Mouse (Mus musculus): ENCODE measurements around the gene Zfp658. TPM values are rescaled to one million over a fixed set of nuclear protein-coding genes. Genes with fewer than 3 reads are reported as not detected.

Gene Zfp658
- polyA plus RNA-seq (2015; fragmentation: Nextera tagmentation; extraction: Ambion mirVana): 3.7 and 3.8 TPM in 2 replicates

GRCm38 (mm10) chr7:43562006-43562633 lies at the start of gene Zfp658:
Zfp658 (plus strand) TSS chr7:43562256.
- peak within 1 kb of the TSS; percentile 87 for H3K27ac ChIP-seq (ENCODE audit: low read length)
- no peaks in the 10 kb centered on the region for H3K9me3 ChIP-seq (ENCODE audit: low read length)
- no peaks in the 10 kb centered on the region for H3K27me3 ChIP-seq (ENCODE audit: insufficient read depth, low read length)
- H3K4me2 ChIP-seq (replicated peaks; ENCODE audit: low read depth, low read length): peak within 1 kb of the TSS; percentile 78
- H3K4me3 ChIP-seq (ENCODE audit: low read length): peak within 1 kb of the TSS; percentile 77
- peaks cover 4% of the 10 kb centered on the region; the same call in 1 of the 2 replicates for H3K36me3 ChIP-seq (ENCODE audit: insufficient read depth, low read length)
- WGBS: 0% methylated on average over 27 of the region's 27 CpGs
- ATAC-seq (ENCODE audit: low FRiP score, low TSS enrichment): peak; percentile 91
- peak within 1 kb of the TSS; percentile 86 for H3K9ac ChIP-seq (replicated peaks; ENCODE audit: low read length)
- H3K4me1 ChIP-seq (ENCODE audit: insufficient read depth, low read length): peaks cover 12% of the 10 kb centered on the region

GRCm38 (mm10) chr7:43512519-43512918 lies 49.5 kb upstream of the Zfp658 start:
- WGBS: 82% methylated on average over 4 of the region's 4 CpGs
- Histone ChIP-seq H3K36me3 (ENCODE audit: insufficient read depth, low read length) (no peaks in the 10 kb centered on the region), H3K9ac (replicated peaks; ENCODE audit: low read length) (no peak overlapping the region), H3K4me3 (ENCODE audit: low read length) (no peak overlapping the region), H3K9me3 (ENCODE audit: low read length) (no peaks in the 10 kb centered on the region), H3K4me2 (replicated peaks; ENCODE audit: low read depth, low read length) (no peak overlapping the region), H3K27ac (ENCODE audit: low read length) (no peak overlapping the region), H3K27me3 (ENCODE audit: insufficient read depth, low read length) (no peaks in the 10 kb centered on the region), H3K4me1 (ENCODE audit: insufficient read depth, low read length) (no peaks in the 10 kb centered on the region)
- no peak for ATAC-seq (ENCODE audit: low FRiP score, low TSS enrichment)

GRCm38 (mm10) chr7:43515076-43515475 lies 47.0 kb upstream of the Zfp658 start:
- Histone ChIP-seq H3K9ac (replicated peaks; ENCODE audit: low read length) (no peak overlapping the region), H3K4me1 (ENCODE audit: insufficient read depth, low read length) (no peaks in the 10 kb centered on the region), H3K27me3 (ENCODE audit: insufficient read depth, low read length) (no peaks in the 10 kb centered on the region), H3K4me2 (replicated peaks; ENCODE audit: low read depth, low read length) (no peak overlapping the region), H3K9me3 (ENCODE audit: low read length) (no peaks in the 10 kb centered on the region), H3K27ac (ENCODE audit: low read length) (no peak overlapping the region), H3K36me3 (ENCODE audit: insufficient read depth, low read length) (no peaks in the 10 kb centered on the region), H3K4me3 (ENCODE audit: low read length) (no peak overlapping the region)
- no peak for ATAC-seq (ENCODE audit: low FRiP score, low TSS enrichment)
- WGBS: 81% methylated on average over 5 of the region's 5 CpGs

- Histone ChIP-seq H3K9me3 (ENCODE audit: low read length) (no peaks in the 10 kb centered on the region), H3K4me3 (ENCODE audit: low read length) (no peak overlapping the region), H3K9ac (replicated peaks; ENCODE audit: low read length) (no peak overlapping the region), H3K27me3 (ENCODE audit: insufficient read depth, low read length) (no peaks in the 10 kb centered on the region), H3K36me3 (ENCODE audit: insufficient read depth, low read length) (no peaks in the 10 kb centered on the region), H3K4me1 (ENCODE audit: insufficient read depth, low read length) (no peaks in the 10 kb centered on the region), H3K27ac (ENCODE audit: low read length) (no peak overlapping the region), H3K4me2 (replicated peaks; ENCODE audit: low read depth, low read length) (no peak overlapping the region)
- 84% methylated on average over 15 of the region's 15 CpGs for WGBS
- ATAC-seq (ENCODE audit: low FRiP score, low TSS enrichment): no peak
Observed at GRCm38 (mm10) chr7:43518341-43518740, 43.7 kb upstream of the Zfp658 start.

- WGBS: 70% methylated on average over 2 of the region's 2 CpGs
- H3K9ac ChIP-seq (replicated peaks; ENCODE audit: low read length): no peak overlapping the region
- H3K36me3 ChIP-seq (ENCODE audit: insufficient read depth, low read length): no peaks in the 10 kb centered on the region
- H3K27ac ChIP-seq (ENCODE audit: low read length): no peak overlapping the region
- H3K4me3 ChIP-seq (ENCODE audit: low read length): no peak overlapping the region
- no peak overlapping the region for H3K4me2 ChIP-seq (replicated peaks; ENCODE audit: low read depth, low read length)
- no peaks in the 10 kb centered on the region for H3K4me1 ChIP-seq (ENCODE audit: insufficient read depth, low read length)
- no peak for ATAC-seq (ENCODE audit: low FRiP score, low TSS enrichment)
- H3K9me3 ChIP-seq (ENCODE audit: low read length): no peaks in the 10 kb centered on the region
- H3K27me3 ChIP-seq (ENCODE audit: insufficient read depth, low read length): no peaks in the 10 kb centered on the region
Observed at GRCm38 (mm10) chr7:43522776-43523175, 39.3 kb upstream of the Zfp658 start.

- 65% methylated on average over 3 of the region's 3 CpGs for WGBS
- no peak overlapping the region for H3K4me3 ChIP-seq (ENCODE audit: low read length)
- no peak overlapping the region for H3K27ac ChIP-seq (ENCODE audit: low read length)
- no peaks in the 10 kb centered on the region for H3K27me3 ChIP-seq (ENCODE audit: insufficient read depth, low read length)
- no peak for ATAC-seq (ENCODE audit: low FRiP score, low TSS enrichment)
- H3K9ac ChIP-seq (replicated peaks; ENCODE audit: low read length): no peak overlapping the region
- no peaks in the 10 kb centered on the region for H3K4me1 ChIP-seq (ENCODE audit: insufficient read depth, low read length)
- no peak overlapping the region for H3K4me2 ChIP-seq (replicated peaks; ENCODE audit: low read depth, low read length)
- no peaks in the 10 kb centered on the region for H3K9me3 ChIP-seq (ENCODE audit: low read length)
- H3K36me3 ChIP-seq (ENCODE audit: insufficient read depth, low read length): no peaks in the 10 kb centered on the region
Observed at GRCm38 (mm10) chr7:43525313-43525712, 36.7 kb upstream of the Zfp658 start.

- no peak overlapping the region for H3K4me3 ChIP-seq (ENCODE audit: low read length)
- no peaks in the 10 kb centered on the region for H3K36me3 ChIP-seq (ENCODE audit: insufficient read depth, low read length)
- no peaks in the 10 kb centered on the region for H3K4me1 ChIP-seq (ENCODE audit: insufficient read depth, low read length)
- no peaks in the 10 kb centered on the region for H3K9me3 ChIP-seq (ENCODE audit: low read length)
- 63% methylated on average over 8 of the region's 8 CpGs for WGBS
- no peaks in the 10 kb centered on the region for H3K27me3 ChIP-seq (ENCODE audit: insufficient read depth, low read length)
- no peak overlapping the region for H3K27ac ChIP-seq (ENCODE audit: low read length)
- no peak overlapping the region for H3K9ac ChIP-seq (replicated peaks; ENCODE audit: low read length)
- no peak overlapping the region for H3K4me2 ChIP-seq (replicated peaks; ENCODE audit: low read depth, low read length)
- no peak for ATAC-seq (ENCODE audit: low FRiP score, low TSS enrichment)
Observed at GRCm38 (mm10) chr7:43530216-43530785, 31.8 kb upstream of the Zfp658 start.

- Histone ChIP-seq H3K9me3 (ENCODE audit: low read length) (no peaks in the 10 kb centered on the region), H3K27me3 (ENCODE audit: insufficient read depth, low read length) (no peaks in the 10 kb centered on the region), H3K4me1 (ENCODE audit: insufficient read depth, low read length) (no peaks in the 10 kb centered on the region), H3K4me2 (replicated peaks; ENCODE audit: low read depth, low read length) (no peak overlapping the region), H3K36me3 (ENCODE audit: insufficient read depth, low read length) (no peaks in the 10 kb centered on the region), H3K27ac (ENCODE audit: low read length) (no peak overlapping the region), H3K9ac (replicated peaks; ENCODE audit: low read length) (no peak overlapping the region), H3K4me3 (ENCODE audit: low read length) (no peak overlapping the region)
- no peak for ATAC-seq (ENCODE audit: low FRiP score, low TSS enrichment)
- WGBS: 85% methylated on average over 9 of the region's 9 CpGs
Observed at GRCm38 (mm10) chr7:43532936-43533505, 29.0 kb upstream of the Zfp658 start.

- no peak for ATAC-seq (ENCODE audit: low FRiP score, low TSS enrichment)
- no peaks in the 10 kb centered on the region for H3K27me3 ChIP-seq (ENCODE audit: insufficient read depth, low read length)
- H3K9ac ChIP-seq (replicated peaks; ENCODE audit: low read length): no peak overlapping the region
- H3K4me3 ChIP-seq (ENCODE audit: low read length): no peak overlapping the region
- 71% methylated on average over 4 of the region's 4 CpGs for WGBS
- H3K9me3 ChIP-seq (ENCODE audit: low read length): no peaks in the 10 kb centered on the region
- H3K4me2 ChIP-seq (replicated peaks; ENCODE audit: low read depth, low read length): no peak overlapping the region
- no peak overlapping the region for H3K27ac ChIP-seq (ENCODE audit: low read length)
- H3K36me3 ChIP-seq (ENCODE audit: insufficient read depth, low read length): no peaks in the 10 kb centered on the region
- no peaks in the 10 kb centered on the region for H3K4me1 ChIP-seq (ENCODE audit: insufficient read depth, low read length)
Observed at GRCm38 (mm10) chr7:43538524-43538923, 23.5 kb upstream of the Zfp658 start.
